Mouse (Mus musculus) cortical plate, adult 2 months (tissue): ENCODE measurements around the gene Mlh1.

Experiments used
- CTCF ChIP-seq: fragments of 200-500 bp; IDR thresholded peaks from 2 replicates; pipeline ENCODE4 v1.5.1; 2011; ENCODE audit warnings: mild to moderate bottlenecking, control low read depth, low read length; ENCODE audit not compliant: insufficient read depth; ENCODE audit errors: extremely low read depth
- POLR2A ChIP-seq: fragments of 200-500 bp; IDR thresholded peaks from 2 replicates; pipeline ENCODE4 v1.6.1; 2011; ENCODE audit warnings: mild to moderate bottlenecking, low read length, control low read depth; ENCODE audit not compliant: insufficient read depth; ENCODE audit errors: extremely low read depth

DNA sequence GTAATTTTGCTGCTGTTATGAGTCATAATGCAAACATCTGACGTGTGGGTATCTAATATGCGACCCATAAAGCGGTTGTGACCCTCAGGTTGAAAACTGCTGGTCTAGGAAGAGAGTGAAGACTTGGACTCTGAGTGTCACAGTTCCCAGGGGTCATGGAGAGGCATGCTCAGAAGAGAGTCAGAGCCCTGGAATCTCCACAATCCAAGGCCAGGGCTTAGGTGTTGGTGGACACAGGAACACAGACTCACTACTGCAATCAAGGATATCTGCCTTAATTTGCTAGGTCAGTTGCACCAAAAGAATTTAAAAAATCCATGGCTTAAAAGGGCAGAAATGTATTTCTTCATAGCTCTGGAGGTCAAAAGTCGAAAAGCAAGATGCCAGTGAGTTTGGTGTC lies 21.6 kb upstream of the Mlh1 start:
- no peak for TF ChIP-seq POLR2A
- TF ChIP-seq CTCF = no peak
